Mouse (Mus musculus) B cell, adult 2 months (primary cell): Measurements from ENCODE around the gene Gh.

Source experiments
- DNase-seq, 2 experiments: peaks; one replicate each; pipeline ENCODE4 v3.0.0; 2022

Gh gene

GRCm38 (mm10) chr11:106307432-106307831 is 5.8 kb upstream of the Gh start:
- DNase-seq, result peak; percentile 18 to 21

DNA sequence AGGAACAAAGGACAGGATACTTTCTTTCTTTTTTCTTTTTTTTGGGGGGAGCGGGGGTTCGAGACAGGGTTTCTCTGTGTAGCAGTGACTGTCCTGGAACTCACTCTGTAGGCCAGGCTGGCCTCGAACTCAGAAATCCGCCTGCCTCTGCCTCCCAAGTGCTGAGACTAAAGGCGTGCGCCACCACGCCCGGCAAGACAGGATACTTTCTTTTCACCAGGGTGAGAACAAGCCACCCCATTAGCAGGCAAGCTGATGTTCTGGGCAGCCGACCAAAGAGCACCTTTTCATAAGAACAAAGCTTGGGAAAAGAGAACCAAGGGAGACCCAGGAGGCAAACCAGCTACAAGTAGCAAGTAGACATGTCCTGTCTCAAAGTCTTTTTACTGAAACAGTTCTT is 5.1 kb upstream of the Gh start:
- DNase-seq, result peak; percentile 36

GRCm38 (mm10) chr11:106306065-106306385 is 4.4 kb upstream of the Gh start:
- no peak for DNase-seq

DNA sequence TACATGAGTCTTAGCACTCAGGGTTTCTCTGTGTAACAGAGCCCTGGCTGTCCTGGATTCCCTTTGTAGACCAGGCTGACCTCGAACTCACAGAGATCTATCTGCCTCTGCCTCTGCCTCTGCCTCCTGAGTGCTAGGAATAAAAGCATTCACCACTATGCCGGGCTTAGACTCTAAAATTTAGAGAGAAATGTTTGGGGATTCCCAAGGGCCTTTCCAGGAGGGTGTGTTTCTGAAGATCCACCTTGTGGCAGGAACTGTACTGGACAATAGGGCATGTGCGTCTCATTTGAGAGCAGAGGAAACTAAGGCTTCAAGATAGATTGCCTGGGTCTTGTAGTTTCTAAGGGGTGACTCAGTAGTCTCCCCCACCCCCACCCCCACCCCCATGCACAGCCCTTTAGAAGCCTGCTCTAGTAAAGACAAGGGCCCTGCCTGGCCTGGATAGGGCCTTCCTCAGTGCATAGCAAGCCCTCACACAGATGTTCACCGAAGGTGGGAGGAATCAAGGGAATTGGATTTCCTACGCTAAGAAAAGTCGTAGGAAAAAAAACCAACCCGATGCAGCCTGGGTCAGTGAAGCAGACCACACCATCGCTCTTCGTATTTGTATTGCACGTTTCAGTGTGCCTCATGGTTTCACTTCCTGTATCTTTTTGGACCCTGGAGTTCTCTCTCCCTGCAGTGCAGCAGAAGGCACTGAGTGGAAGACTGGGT is 3.8 kb upstream of the Gh start:
- peak; percentile 74 to 80 for DNase-seq

DNA sequence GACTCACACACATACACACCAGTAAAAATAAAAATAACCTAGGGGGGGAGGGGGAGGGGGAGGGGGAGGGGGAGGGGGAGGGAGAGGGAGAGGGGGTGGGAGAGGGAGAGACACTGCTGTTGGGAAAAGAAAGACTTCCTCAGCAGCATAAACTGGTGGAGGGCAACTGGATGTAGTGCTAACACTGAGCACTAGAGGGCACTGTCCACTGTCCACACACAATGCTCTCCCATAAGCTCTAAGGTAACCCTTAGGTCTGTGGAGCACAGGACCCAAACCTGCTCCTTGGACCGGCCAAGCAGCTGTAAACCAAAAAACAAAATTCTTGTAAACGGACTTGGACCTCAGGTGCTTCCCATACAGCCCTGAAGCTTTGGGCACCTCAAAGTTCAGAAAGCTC is 969 bp upstream of the Gh start:
- DNase-seq, result peak; percentile 82 to 84

GRCm38 (mm10) chr11:106291861-106292260 is 9.8 kb downstream of the Gh start:
- DNase-seq, result no peak

GRCm38 (mm10) chr11:106290376-106290775 is 11.3 kb downstream of the Gh start:
- no peak for DNase-seq

DNA sequence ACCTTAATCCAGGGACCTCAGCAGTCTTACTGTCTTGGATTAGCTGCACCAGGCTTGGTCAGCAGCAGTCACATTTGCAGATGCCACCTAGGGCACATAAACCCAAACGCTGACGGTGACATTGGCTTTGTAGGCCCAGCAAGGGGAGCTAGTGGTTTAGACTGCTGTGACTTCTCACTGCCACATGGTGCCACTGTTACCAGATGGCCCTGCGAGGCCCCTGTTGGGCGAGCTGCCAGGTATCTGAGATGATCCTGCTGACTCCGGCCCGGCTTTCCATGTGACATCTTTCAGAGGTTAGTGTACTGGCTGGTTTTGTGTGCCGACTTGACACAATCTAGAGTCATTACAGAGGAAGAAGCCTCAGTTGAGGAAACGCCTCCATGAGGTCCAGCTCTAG is 12.3 kb downstream of the Gh start:
- peak; percentile 59 to 61 for DNase-seq

- DNase-seq, result no peak
These were observed 14.7 kb downstream of the Gh start for GRCm38 (mm10) chr11:106286987-106287386.

DNA sequence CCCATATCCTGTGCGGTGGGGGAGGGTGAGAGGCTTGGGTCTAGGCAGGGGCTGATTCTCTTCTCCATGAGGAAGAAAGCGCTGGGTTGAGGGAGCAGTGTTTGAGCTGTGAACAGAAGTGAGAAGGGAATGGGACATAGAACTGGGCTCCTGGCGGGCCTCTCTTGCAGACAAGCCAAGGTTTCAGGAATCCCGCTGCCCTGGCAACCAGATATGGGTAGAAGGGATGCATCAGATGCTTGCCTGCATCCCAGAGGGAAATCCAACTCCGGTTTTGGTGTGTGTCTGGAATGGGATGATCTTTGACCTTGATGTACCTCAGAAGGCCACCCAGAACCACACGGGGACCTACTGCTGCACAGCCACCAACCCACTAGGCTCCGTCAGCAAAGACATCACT is 15.5 kb downstream of the Gh start:
- no peak for DNase-seq

DNA sequence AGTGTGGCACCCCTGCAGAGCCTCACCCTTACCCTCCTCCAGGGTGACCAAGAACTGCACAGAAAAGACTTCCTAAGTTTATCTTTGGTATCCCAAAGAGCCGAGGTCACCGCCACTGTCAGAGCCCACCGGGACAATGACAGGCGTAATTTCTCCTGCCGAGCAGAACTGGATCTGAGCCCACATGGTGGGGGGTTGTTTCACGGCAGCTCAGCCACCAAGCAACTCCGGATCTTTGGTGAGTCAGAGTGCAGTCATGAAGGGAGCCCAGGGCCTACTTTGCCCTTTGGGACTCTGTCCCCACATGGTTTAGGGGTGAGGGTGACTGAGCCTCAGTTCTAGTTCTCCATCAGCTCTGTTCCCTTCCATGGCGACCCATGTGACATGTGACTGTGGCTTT is 17.5 kb downstream of the Gh start:
- DNase-seq, result no peak

DNA sequence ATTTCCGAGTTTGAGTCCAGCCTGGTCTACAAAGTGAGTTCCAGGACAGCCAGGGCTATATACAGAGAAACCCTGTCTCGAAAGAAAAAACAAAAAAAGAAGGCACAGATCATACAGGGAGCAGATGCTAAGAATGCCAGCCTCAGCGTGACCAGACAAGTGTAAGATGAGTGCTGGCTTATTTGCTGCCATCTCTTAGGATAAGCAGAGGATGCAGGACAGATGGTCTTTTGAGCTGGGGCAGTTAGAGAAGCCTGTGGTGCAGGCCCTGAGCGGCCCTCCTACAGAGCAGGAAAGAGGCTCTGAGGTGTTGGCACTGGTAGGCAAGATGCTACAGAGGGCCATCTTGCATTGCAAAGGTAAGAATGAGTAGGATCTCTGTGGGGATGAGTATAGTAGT is 18.3 kb downstream of the Gh start:
- no peak for DNase-seq

DNA sequence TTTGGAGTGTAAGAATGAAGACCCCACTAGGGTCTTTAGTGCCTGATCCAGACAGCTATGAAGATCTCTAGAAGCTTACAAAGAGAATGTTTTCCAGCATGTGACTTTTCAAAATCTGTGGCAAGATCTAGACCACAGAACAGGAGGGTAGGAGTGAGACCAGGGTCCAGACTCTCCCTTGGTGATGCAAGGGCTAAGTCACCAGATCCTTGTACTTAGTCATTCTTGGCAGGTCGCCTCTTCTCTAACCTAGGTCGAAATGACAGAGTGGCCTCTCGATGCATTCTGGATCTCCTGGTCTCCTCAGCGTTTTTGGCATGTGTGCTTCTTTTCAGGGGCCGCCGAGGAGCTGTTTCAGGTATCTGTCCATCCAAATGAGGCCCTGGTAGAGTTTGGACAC is 19.2 kb downstream of the Gh start:
- no peak for DNase-seq

DNA sequence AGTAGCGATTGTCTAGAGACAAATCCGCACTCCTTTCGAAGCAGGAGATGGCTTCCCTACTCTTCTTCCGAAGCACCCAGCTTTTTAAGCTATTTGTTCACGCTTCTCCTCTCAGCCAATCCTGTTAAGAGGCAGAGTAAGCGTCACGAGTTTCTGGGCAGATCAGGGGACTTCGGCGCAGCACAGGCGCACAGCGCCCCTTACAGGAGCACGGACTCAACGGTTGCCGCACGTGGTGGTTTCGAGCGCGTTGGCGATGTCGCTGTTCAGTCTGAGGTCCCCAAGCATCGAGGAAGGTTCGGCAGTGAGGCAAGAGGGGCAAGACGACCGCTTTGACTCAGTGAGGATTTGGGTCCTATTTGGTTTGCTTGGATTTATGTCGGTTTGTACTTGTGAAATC is 25.2 kb downstream of the Gh start, which contains the start of gene Tcam1:
TSS of gene Tcam1 (plus strand) at position 219 of the 400 bp plus-strand sequence.
- DNase-seq, result peak; percentile 97

- no peak for DNase-seq
These were observed 26.7 kb downstream of the Gh start for GRCm38 (mm10) chr11:106274971-106275411.

DNA sequence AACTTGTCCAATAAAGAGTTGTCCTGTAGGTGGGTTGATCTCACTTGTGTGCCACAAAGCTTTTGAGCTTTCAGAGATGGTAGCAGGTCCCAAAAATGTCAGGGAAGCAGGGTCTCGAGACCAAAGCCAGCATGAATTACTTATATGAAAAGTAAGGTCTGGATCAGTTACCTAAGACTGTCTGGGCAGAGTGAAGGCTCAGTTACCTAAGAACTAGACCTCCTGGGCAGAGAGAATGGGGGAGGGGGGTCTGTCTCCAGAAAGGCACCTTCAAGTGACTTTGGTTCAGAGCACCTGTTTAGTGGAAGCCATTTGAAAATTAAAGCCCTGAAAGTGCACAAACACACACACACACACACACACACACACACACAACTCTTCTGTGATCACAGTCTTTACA is 27.3 kb downstream of the Gh start:
- DNase-seq, result no peak

DNA sequence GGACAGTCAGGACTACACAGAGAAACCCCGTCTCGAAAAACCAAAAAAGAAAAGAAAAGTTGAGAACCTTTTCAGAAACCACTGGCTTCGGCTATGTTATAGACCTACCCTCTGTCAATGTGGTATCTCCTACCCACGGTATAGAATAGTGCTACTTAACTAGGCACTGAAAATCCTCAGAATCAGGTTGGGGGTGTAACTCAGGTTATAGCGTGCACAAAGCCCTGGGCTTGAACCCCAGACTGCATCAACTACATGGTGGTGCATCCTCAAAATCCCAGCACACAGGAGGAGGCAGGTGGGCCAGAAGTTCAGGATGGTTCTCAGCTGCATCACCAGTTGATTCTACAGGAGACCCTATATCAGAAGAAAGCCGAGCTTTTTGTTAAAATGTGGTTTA is 27.9 kb downstream of the Gh start:
- DNase-seq, result no peak

DNA sequence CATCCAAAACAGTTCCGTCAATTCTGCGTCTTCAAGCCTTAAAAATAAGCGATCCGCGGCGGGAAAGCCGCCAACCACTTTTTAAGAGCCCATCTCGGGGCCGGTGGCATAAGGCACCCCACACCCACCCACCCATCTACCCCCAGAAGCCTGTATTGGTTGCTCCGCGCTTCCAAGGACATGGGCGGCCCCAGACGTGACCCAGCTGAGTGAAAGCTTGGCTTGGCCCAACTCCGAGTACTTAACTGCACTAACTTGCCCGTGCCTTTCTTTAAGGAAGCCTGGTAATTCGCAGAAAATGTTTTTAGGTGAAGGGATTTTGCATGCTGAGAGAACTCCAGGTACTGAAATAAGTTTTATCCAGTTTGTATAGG is 28.4 kb downstream of the Gh start:
- no peak for DNase-seq

GRCm38 (mm10) chr11:106272644-106273310 is 28.9 kb downstream of the Gh start, which contains the start of gene Smarcd2:
TSS of gene Smarcd2 (minus strand) at chr11:106272972.
- peak; percentile 97 for DNase-seq

GRCm38 (mm10) chr11:106271794-106272643 is 29.6 kb downstream of the Gh start:
- peak in 1 of 2 experiments; percentile 53 for DNase-seq

GRCm38 (mm10) chr11:106271131-106271793 is 30.4 kb downstream of the Gh start:
- no peak for DNase-seq

DNA sequence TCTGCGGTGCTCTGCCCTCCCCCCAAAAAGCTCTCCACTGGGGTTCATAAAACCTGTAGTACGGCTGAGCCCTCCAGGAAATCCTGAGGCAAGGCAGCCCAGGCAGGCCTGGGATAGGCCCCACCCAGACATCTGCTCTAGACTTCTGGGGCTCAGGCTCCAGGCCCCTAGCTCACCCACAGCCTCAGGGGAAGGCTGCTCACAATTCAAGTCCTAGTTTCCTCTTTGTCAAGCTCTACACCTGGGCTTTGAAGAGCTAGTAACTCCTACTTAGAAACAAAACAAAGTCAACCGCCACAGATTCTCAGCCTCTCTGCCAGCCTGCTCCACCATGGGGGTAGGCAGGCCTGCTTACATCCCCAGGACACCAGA is 32.6 kb downstream of the Gh start:
- DNase-seq, result peak in 1 of 2 experiments; percentile 5
